Mouse (Mus musculus): Measurements from ENCODE around the gene Sstr3. TPM values are rescaled to one million over a fixed set of nuclear protein-coding genes. Genes with fewer than 3 reads are reported as not detected.

The Sstr3 gene
- polyA plus RNA-seq, 1 experiment from 2014 or later, result not detected

- Histone ChIP-seq H3K27ac (no peak overlapping the region), H3K36me3 (ENCODE audit: inconsistent target) (no peaks in the 10 kb centered on the region), H3K79me2 (ENCODE audit: inconsistent target) (no peaks in the 10 kb centered on the region), H3K4me3 (ENCODE audit: inconsistent target) (no peak overlapping the region)
- WGBS (ENCODE audit: missing documents), result 58% methylated on average over 5 of the region's 5 CpGs
Observed at GRCm38 (mm10) chr15:78547415-78548335, 3.2 kb upstream of the Sstr3 start.

DNA sequence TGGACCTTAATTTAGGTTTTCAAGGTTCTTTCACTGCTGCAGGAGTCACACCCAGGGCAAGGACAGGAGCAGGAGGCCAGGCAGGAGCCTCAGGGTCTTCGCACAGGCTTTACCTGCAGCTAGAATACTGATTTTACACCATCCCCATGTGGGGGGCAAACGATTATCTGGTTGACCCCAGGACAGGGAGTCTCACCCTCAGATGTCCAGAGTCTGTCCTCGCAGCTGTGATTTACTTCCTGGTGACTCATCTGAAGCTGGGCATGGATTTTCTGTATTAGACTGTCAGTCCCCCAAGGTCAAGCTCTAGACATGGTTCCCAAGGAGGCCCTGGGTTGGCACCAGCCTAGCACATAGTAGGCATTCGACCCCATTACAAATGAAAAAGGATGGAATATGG, 1.6 kb upstream of the Sstr3 start:
- Histone ChIP-seq H3K79me2 (ENCODE audit: inconsistent target) (no peaks in the 10 kb centered on the region), H3K36me3 (ENCODE audit: inconsistent target) (no peaks in the 10 kb centered on the region), H3K4me3 (ENCODE audit: inconsistent target) (no peak overlapping the region), H3K27ac (no peak overlapping the region)
- 68% methylated on average over 4 of the region's 4 CpGs for WGBS (ENCODE audit: missing documents)

DNA sequence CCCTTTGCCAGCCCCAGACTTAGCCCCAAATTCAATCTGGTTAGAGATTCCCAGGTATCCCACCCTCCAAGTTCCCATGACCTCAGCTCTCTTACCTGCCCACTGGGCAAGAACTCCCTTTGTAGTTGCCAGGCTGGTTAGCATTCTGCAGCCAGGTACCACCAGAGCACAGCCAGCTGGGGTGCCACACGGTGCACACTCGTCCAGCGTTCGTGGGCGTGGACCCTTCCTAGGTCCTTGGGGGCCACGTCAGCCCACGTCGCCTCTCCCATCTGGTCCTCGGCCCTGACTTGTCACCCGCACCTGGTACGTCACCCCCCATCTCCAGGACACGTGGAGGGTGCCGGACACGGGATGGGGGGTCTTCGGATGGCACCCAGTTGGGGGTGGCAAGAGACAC, 444 bp downstream of the Sstr3 start:
- Histone ChIP-seq H3K36me3 (ENCODE audit: inconsistent target) (no peaks in the 10 kb centered on the region), H3K27ac (no peak overlapping the region), H3K79me2 (ENCODE audit: inconsistent target) (no peaks in the 10 kb centered on the region), H3K4me3 (ENCODE audit: inconsistent target) (no peak overlapping the region)
- WGBS (ENCODE audit: missing documents), result 84% methylated on average over 15 of the region's 15 CpGs

DNA sequence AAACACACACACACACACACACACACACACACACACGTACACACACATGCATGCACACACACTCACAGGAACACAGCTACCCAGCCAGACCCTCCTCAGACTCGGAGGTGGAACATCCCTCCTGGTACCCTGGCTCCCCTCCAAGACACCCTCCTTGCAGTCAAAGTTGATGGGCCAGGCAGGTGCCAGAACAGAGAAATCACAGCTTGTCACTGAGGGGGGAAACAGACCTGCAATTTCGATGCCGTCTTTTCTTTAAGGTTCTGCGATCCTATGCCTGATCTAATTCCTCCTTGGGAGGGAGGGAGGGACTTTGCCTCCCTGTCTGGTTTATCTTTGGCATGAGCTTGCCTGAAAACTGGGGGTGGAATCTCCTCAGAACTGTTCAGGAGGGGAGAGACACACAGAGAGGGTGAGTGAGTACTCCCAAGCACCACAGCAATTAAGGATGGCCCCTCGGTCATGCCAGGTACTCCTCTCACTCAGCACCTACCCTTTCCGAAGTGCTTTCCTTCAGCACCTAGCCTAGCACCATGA, 1.6 kb downstream of the Sstr3 start:
- no peak overlapping the region for H3K4me3 ChIP-seq (ENCODE audit: inconsistent target)
- no peaks in the 10 kb centered on the region for H3K79me2 ChIP-seq (ENCODE audit: inconsistent target)
- no peaks in the 10 kb centered on the region for H3K36me3 ChIP-seq (ENCODE audit: inconsistent target)
- WGBS (ENCODE audit: missing documents), result 73% methylated on average over 6 of the region's 7 CpGs
- no peak overlapping the region for H3K27ac ChIP-seq

DNA sequence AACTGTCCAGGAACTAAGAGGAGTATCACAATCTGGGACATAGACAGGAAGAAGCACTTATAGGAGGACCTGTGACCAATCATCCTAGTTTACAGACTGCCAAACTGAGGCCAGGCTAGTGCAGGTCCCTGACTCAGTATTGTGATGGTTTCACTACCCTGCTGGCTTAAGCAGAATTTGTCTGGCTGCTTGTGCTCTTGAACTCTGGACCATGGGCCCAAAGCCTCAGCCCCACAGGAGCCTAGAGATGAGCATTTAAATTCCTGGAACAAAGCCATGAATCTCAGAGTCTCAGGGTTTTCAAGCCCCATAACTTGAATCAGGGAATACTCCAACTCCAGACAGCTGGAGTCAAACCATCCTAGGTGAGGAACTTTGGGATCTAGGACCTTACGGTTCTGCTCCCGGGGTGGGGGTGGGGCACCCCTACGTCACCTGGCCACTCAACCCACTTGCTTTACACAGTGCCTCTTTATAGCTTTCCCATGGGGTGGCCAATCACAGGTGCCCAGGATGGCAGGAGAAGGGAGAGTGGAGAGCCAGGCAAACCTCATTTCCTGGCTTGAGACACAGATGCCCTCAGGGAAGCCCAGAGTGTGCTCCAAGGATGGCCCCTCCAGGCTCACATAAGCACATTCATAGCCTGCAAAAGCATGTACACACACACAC, 2.3 kb downstream of the Sstr3 start:
- WGBS (ENCODE audit: missing documents), result 91% methylated on average over 3 of the region's 3 CpGs
- H3K4me3 ChIP-seq (ENCODE audit: inconsistent target), result no peak overlapping the region
- H3K27ac ChIP-seq, result no peak overlapping the region
- H3K79me2 ChIP-seq (ENCODE audit: inconsistent target), result no peaks in the 10 kb centered on the region
- H3K36me3 ChIP-seq (ENCODE audit: inconsistent target), result no peaks in the 10 kb centered on the region

DNA sequence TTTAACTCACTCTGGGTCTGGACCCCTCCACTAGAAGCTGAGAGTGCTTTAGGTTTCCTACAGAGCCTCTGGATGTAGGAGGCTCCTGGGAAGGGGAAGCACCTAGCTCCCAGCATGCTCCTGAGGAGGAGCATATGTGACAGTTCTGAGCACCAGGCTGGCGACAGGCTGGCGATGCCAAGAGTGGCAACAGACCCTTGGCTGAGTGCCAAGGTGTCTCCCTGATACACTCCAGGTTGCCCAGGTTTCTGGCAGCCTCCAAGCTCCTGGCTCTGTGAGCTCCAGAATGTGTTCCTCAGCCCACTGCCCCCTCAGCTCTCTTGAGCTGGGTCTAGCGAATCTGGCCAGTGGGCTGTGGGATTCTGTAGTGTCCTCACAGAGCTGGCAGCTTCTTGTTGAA, 2.9 kb downstream of the Sstr3 start:
- Histone ChIP-seq H3K27ac (no peak overlapping the region), H3K79me2 (ENCODE audit: inconsistent target) (no peaks in the 10 kb centered on the region), H3K4me3 (ENCODE audit: inconsistent target) (no peak overlapping the region), H3K36me3 (ENCODE audit: inconsistent target) (no peaks in the 10 kb centered on the region)
- 66% methylated on average over 3 of the region's 3 CpGs for WGBS (ENCODE audit: missing documents)

- Histone ChIP-seq H3K36me3 (ENCODE audit: inconsistent target) (no peaks in the 10 kb centered on the region), H3K4me3 (ENCODE audit: inconsistent target) (no peak overlapping the region), H3K79me2 (ENCODE audit: inconsistent target) (no peaks in the 10 kb centered on the region), H3K27ac (no peak overlapping the region)
- WGBS (ENCODE audit: missing documents), result 95% methylated on average over 2 of the region's 3 CpGs
Observed at GRCm38 (mm10) chr15:78541036-78541435, 3.4 kb downstream of the Sstr3 start.

GRCm38 (mm10) chr15:78535723-78536421, 8.6 kb downstream of the Sstr3 start:
- Histone ChIP-seq H3K4me3 (ENCODE audit: inconsistent target) (no peak overlapping the region), H3K79me2 (ENCODE audit: inconsistent target) (no peaks in the 10 kb centered on the region), H3K27ac (no peak overlapping the region), H3K36me3 (ENCODE audit: inconsistent target) (no peaks in the 10 kb centered on the region)
- WGBS (ENCODE audit: missing documents), result 94% methylated on average over 9 of the region's 10 CpGs

DNA sequence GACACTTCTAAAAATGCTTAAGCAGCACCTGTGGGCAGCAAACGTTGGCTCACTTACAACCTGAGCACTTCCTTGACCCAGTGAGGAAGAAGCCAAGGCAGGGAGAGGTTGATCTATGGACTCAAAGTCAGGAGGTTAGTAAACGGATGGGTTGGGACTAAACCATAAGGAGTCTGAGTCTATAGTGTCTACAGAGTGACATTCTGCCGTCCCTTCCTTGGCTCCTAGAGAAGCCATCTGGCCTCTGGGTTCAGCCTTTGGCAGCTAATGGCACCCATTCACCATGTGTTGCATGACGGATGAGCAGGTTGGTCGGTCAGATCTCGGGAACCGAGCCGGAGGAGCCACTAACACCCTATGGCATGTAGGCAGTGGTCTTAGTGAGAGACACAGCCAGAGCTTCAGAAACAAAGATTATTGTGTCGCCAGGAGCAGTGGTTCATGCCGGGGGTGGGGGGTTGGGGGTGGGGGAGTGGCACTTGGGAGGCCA, 11.1 kb downstream of the Sstr3 start:
- no peak overlapping the region for H3K4me3 ChIP-seq (ENCODE audit: inconsistent target)
- no peaks in the 10 kb centered on the region for H3K79me2 ChIP-seq (ENCODE audit: inconsistent target)
- 91% methylated on average over 10 of the region's 10 CpGs for WGBS (ENCODE audit: missing documents)
- no peaks in the 10 kb centered on the region for H3K36me3 ChIP-seq (ENCODE audit: inconsistent target)
- no peak overlapping the region for H3K27ac ChIP-seq

DNA sequence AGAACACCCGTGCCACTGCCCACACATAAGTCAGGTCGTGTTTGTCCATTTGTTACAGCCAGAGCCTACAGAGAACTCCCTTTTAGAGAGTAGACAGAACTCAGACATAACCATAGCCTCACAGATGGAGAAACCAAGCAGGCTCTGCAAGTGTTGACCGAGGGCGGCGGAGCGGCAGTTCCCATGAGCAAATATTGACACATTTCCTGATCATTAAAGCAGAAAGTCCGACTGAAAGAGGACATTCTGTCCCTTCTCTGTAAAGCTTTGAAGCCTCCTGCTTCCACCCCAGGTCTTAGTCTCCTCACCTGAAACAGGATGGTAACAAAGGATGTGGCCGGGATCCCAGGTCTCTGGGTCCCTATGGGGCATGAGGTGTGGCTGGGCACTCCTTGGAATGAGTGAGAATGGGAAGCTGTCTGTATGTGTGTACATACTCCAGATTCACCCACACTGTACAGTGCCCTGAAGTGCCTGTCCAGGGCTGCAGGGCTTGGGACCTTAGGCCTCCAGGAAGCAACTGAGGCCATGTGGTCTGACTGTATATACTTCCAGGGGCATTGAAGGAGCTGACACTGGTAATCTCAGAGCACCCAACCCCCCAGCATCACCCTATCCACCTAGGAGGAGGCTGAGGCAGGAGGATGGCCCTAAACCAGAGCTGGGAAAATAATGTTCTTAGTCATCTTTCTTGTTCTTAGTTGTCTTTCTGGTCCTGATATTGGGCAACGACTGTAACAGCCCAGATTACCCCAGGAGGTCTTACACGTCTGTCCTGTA, 11.7 kb downstream of the Sstr3 start:
- no peaks in the 10 kb centered on the region for H3K79me2 ChIP-seq (ENCODE audit: inconsistent target)
- no peak overlapping the region for H3K27ac ChIP-seq
- 79% methylated on average over 9 of the region's 10 CpGs for WGBS (ENCODE audit: missing documents)
- no peaks in the 10 kb centered on the region for H3K36me3 ChIP-seq (ENCODE audit: inconsistent target)
- H3K4me3 ChIP-seq (ENCODE audit: inconsistent target), result no peak overlapping the region

DNA sequence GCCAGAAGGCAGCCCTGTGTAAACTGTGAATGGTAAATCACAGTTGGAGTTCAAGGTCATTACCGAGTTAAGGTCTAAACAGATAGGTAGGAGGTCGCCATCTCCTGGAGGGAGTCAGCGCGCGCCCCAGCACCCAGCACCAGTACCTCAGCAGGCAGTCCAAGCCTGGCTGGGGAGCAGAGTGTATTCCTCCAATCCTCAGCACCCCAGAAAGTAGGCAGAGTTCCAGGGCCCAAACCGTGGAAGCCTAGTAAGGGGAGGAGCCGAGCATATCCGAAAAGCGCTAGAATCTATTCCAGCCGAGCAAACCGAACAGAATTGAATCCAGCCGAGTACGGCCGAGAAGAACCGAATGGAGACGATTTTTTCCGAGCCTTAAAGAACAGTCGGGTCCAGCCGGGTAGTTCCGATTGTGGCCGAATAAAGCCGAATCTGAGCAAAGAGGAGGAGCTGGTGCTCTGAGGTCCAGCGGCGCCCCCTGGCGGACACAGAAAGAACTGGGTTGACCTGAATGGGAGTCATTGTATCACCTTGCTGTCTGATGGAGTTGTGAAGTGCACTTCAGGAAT, 12.5 kb downstream of the Sstr3 start:
- Histone ChIP-seq H3K79me2 (ENCODE audit: inconsistent target) (no peaks in the 10 kb centered on the region), H3K27ac (no peak overlapping the region), H3K36me3 (ENCODE audit: inconsistent target) (no peaks in the 10 kb centered on the region), H3K4me3 (ENCODE audit: inconsistent target) (peak overlapping the region; percentile 6; the same call in 1 of the 2 replicates)
- 2% methylated on average over 25 of the region's 25 CpGs for WGBS (ENCODE audit: missing documents)

- Histone ChIP-seq H3K36me3 (ENCODE audit: inconsistent target) (no peaks in the 10 kb centered on the region), H3K27ac (no peak overlapping the region), H3K4me3 (ENCODE audit: inconsistent target) (no peak overlapping the region), H3K79me2 (ENCODE audit: inconsistent target) (no peaks in the 10 kb centered on the region)
- WGBS (ENCODE audit: missing documents), result 88% methylated on average over 4 of the region's 4 CpGs
Observed at GRCm38 (mm10) chr15:78531451-78531720, 13.1 kb downstream of the Sstr3 start.

- Histone ChIP-seq H3K79me2 (ENCODE audit: inconsistent target) (no peaks in the 10 kb centered on the region), H3K27ac (no peak within 1 kb of the TSS), H3K4me3 (ENCODE audit: inconsistent target) (peak within 1 kb of the TSS; percentile 6; the same call in 1 of the 2 replicates), H3K36me3 (ENCODE audit: inconsistent target) (no peaks in the 10 kb centered on the region)
- WGBS (ENCODE audit: missing documents), result 93% methylated on average over 12 of the region's 17 CpGs
Observed at GRCm38 (mm10) chr15:78530671-78531450, 13.6 kb downstream of the Sstr3 start, which contains the start of gene C1qtnf6. Gene C1qtnf6 (minus strand): TSS chr15:78531416.

Measured in macrophage (primary cell).